Mouse (Mus musculus): ENCODE data around the gene Ephb3. TPM values are rescaled to one million over a fixed set of nuclear protein-coding genes. Genes with fewer than 3 reads are reported as not detected.

Ephb3 gene
- 15.0 TPM for polyA plus RNA-seq (2015; fragmentation: Illumina TruSeq; extraction: RNeasy Lipid Tissue Mini Kit (QIAGEN cat#74804); ENCODE audit: low read depth, low replicate concordance)

DNA sequence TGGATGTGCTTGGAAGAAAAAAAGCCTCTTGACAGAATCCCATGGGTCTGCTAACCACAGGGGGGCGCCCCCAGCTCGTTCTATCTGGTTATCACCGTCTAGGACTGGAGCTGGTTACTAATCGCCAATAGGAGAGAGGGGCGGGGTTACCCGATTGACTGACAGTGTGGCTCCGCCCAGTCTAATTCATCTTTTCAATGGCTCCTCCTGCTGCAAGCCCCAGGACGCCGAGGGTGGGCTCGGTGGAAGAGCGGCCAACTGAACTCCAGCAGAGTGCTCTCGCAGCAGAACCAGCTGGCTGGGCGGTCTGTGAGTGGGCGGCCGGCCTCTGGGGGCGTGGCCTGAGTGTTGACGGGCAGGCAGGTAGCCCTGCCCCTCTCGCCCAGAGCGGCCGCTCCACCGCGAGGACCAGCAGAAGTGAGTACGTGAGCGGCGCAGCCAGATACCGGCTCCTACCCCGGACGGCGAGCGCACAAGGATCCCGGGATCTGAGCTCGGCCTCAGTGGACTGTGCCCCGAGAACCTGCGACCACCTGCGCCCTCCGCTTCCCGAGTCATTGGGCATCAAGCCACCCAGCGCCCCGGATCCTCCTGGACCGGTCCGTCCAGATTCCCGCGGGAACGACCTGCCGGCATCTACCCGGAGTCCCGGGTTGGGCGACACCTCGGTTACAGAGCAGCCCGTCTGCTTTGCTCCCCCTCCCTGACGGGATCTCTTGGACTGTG lies at the start of gene Ephb3:
Gene Ephb3, plus strand, starts transcription at position 389 of the 726 bp plus-strand sequence.

Other genes starting within 250 kb of the Ephb3 start
- 0.68 TPM for gene Teddm3, start 50.8 kb upstream of the Ephb3 start, polyA plus RNA-seq (2015; fragmentation: Illumina TruSeq; extraction: RNeasy Lipid Tissue Mini Kit (QIAGEN cat#74804); ENCODE audit: low read depth, low replicate concordance)
- 36.5 TPM for gene Vps8, start 218.4 kb downstream of the Ephb3 start, polyA plus RNA-seq (2015; fragmentation: Illumina TruSeq; extraction: RNeasy Lipid Tissue Mini Kit (QIAGEN cat#74804); ENCODE audit: low read depth, low replicate concordance)

Data from brain, adult 10 weeks (tissue).